Mouse (Mus musculus) MEL (cell line): ENCODE data around the gene Mrvi1. TPM values are rescaled to one million over a fixed set of nuclear protein-coding genes. Genes with fewer than 3 reads are reported as not detected.
A peak's percentile ranks its signal among the peaks of the same experiment; 100 is the strongest.

Experiments used
- DNase-seq: peaks from one replicate; pipeline ENCODE4 v3.0.0; 2011; ENCODE audit warnings: low read depth, low spot score
- H3K27ac ChIP-seq: 2 replicates; pipeline ENCODE4 v1.5.1; 2012; ENCODE audit warnings: low read depth, mild to moderate bottlenecking, control low read depth, low read length, moderate library complexity; ENCODE audit not compliant: control insufficient read depth
- H3K27me3 ChIP-seq, 2 experiments: fragments of 150-350 bp in 1 of 2; sonication (generic) in 1 of 2; 2 replicates each; pipeline ENCODE4 v1.6.1; 2012; ENCODE audit warnings: low read length in 2 of 2, mild to moderate bottlenecking in 2 of 2, improper control_type of control experiment in 1 of 2, moderate library complexity in 1 of 2; ENCODE audit not compliant: insufficient read depth in 2 of 2, control insufficient read depth in 1 of 2
- H3K36me3 ChIP-seq, 2 experiments: 2 replicates each; pipeline ENCODE4 v1.6.1; 2012 to 2014; ENCODE audit warnings: low read length in 2 of 2, improper control_type of control experiment in 1 of 2, inconsistent platforms in 1 of 2, mild to moderate bottlenecking in 1 of 2; ENCODE audit not compliant: insufficient read depth in 2 of 2, control insufficient read depth in 1 of 2
- H3K4me1 ChIP-seq, 2 experiments: fragments of 150-350 bp in 1 of 2; sonication (generic) in 1 of 2; 2 replicates each; pipeline ENCODE4 v1.6.1; 2012; ENCODE audit warnings: low read length in 2 of 2, improper control_type of control experiment in 1 of 2, mild to moderate bottlenecking in 1 of 2; ENCODE audit not compliant: insufficient read depth in 2 of 2, control insufficient read depth in 1 of 2
- H3K4me3 ChIP-seq, 2 experiments: fragments of 150-350 bp in 1 of 2; sonication (generic) in 1 of 2; 2 replicates each; pipeline ENCODE4 v1.5.1; 2012; ENCODE audit warnings: low read depth in 2 of 2, low read length in 2 of 2, mild to moderate bottlenecking in 2 of 2, moderate library complexity in 2 of 2, control low read depth in 1 of 2, improper control_type of control experiment in 1 of 2; ENCODE audit not compliant: control insufficient read depth in 1 of 2, insufficient read depth in 1 of 2
- H3K79me2 ChIP-seq: 2 replicates; pipeline ENCODE4 v1.6.1; 2012; ENCODE audit warnings: mild to moderate bottlenecking, low read length, moderate library complexity; ENCODE audit not compliant: control insufficient read depth, poor library complexity, insufficient read depth
- H3K9ac ChIP-seq: 2 replicates; pipeline ENCODE4 v1.6.1; 2012; ENCODE audit warnings: low read depth, mild to moderate bottlenecking, control low read depth, low read length, moderate library complexity; ENCODE audit not compliant: control insufficient read depth, poor library complexity, severe bottlenecking
- H3K9me3 ChIP-seq: fragments of 150-350 bp; sonication (generic); replicated peaks from 2 replicates; pipeline ENCODE4 v1.6.1; 2012; ENCODE audit warnings: mild to moderate bottlenecking, low read length, improper control_type of control experiment, moderate library complexity; ENCODE audit not compliant: insufficient read depth
- BHLHE40 ChIP-seq: IDR thresholded peaks from 2 replicates; pipeline ENCODE4 v1.6.1; 2012; ENCODE audit warnings: low read depth, mild to moderate bottlenecking, inconsistent platforms, low read length, improper control_type of control experiment, borderline replicate concordance
- CHD2 ChIP-seq: IDR thresholded peaks from 2 replicates; pipeline ENCODE4 v1.6.1; 2011; ENCODE audit warnings: low read length, improper control_type of control experiment
- CTCF ChIP-seq, 3 experiments: IDR thresholded peaks in 2 of 3; conservative IDR thresholded peaks in 1 of 3; 2 replicates each; pipeline ENCODE4 v1.5.1; 2011 to 2012; ENCODE audit warnings: low read length in 3 of 3, low read depth in 2 of 3, mild to moderate bottlenecking in 2 of 3, improper control_type of control experiment in 1 of 3, inconsistent platforms in 1 of 3, mixed read lengths in 1 of 3, moderate library complexity in 1 of 3; ENCODE audit not compliant: control insufficient read depth in 1 of 3, insufficient read depth in 1 of 3, poor library complexity in 1 of 3, severe bottlenecking in 1 of 3
- ELF1 ChIP-seq: IDR thresholded peaks from 2 replicates; pipeline ENCODE4 v1.6.1; 2014; ENCODE audit warnings: low read depth, mild to moderate bottlenecking, inconsistent platforms, low read length, improper control_type of control experiment, moderate library complexity
- EP300 ChIP-seq, 2 experiments: IDR thresholded peaks; 2 replicates each; pipeline ENCODE4 v1.6.1; 2011; ENCODE audit warnings: improper control_type of control experiment in 2 of 2, low read length in 2 of 2, low read depth in 1 of 2, mild to moderate bottlenecking in 1 of 2
- GABPA ChIP-seq: IDR thresholded peaks from 2 replicates; pipeline ENCODE4 v1.6.1; 2012; ENCODE audit warnings: low read depth, mild to moderate bottlenecking, inconsistent platforms, low read length, improper control_type of control experiment, moderate library complexity
- HCFC1 ChIP-seq: IDR thresholded peaks from 2 replicates; pipeline ENCODE4 v1.6.1; 2012; ENCODE audit warnings: low read depth, mild to moderate bottlenecking, inconsistent platforms, low read length, improper control_type of control experiment, moderate library complexity
- KAT2A ChIP-seq: conservative IDR thresholded peaks from 2 replicates; pipeline ENCODE4 v1.6.1; 2012; ENCODE audit warnings: low read depth, low read length, improper control_type of control experiment, inconsistent platforms
- MAX ChIP-seq: IDR thresholded peaks from 2 replicates; pipeline ENCODE4 v1.6.1; 2011; ENCODE audit warnings: low read length, improper control_type of control experiment
- MAZ ChIP-seq: IDR thresholded peaks from 2 replicates; pipeline ENCODE4 v1.6.1; 2012; ENCODE audit warnings: low read depth, mild to moderate bottlenecking, inconsistent platforms, low read length, improper control_type of control experiment
- MXI1 ChIP-seq: IDR thresholded peaks from 2 replicates; pipeline ENCODE4 v1.6.1; 2011; ENCODE audit warnings: mild to moderate bottlenecking, low read depth, low read length, improper control_type of control experiment
- MYC ChIP-seq: IDR thresholded peaks from 2 replicates; pipeline ENCODE4 v1.6.1; 2011; ENCODE audit warnings: low read depth, mild to moderate bottlenecking, low read length, improper control_type of control experiment, moderate library complexity
- NELFE ChIP-seq: IDR thresholded peaks from 2 replicates; pipeline ENCODE4 v1.6.1; 2011; ENCODE audit warnings: low read depth, low read length, improper control_type of control experiment
- POLR2AphosphoS5 ChIP-seq: IDR thresholded peaks from 2 replicates; pipeline ENCODE4 v1.6.1; 2012; ENCODE audit warnings: low read depth, borderline replicate concordance, mild to moderate bottlenecking, inconsistent platforms, low read length, moderate library complexity, mixed read lengths
- RCOR1 ChIP-seq: IDR thresholded peaks from 2 replicates; pipeline ENCODE4 v1.6.1; 2012; ENCODE audit warnings: low read depth, mild to moderate bottlenecking, inconsistent platforms, low read length, improper control_type of control experiment
- SIN3A ChIP-seq: IDR thresholded peaks from 2 replicates; pipeline ENCODE4 v1.6.1; 2012; ENCODE audit warnings: low read length, improper control_type of control experiment, inconsistent platforms
- TBP ChIP-seq: IDR thresholded peaks from 2 replicates; pipeline ENCODE4 v1.8.0; 2011; ENCODE audit warnings: low read depth, low read length, improper control_type of control experiment
- UBTF ChIP-seq: IDR thresholded peaks from 2 replicates; pipeline ENCODE4 v1.6.1; 2012; ENCODE audit warnings: low read depth, mild to moderate bottlenecking, inconsistent platforms, low read length, improper control_type of control experiment, moderate library complexity, borderline replicate concordance; ENCODE audit not compliant: insufficient read depth
- USF2 ChIP-seq, 2 experiments: IDR thresholded peaks; 2 replicates each; pipeline ENCODE4 v1.6.1; 2011 to 2012; ENCODE audit warnings: improper control_type of control experiment in 2 of 2, low read length in 2 of 2, borderline replicate concordance in 1 of 2, inconsistent platforms in 1 of 2, low read depth in 1 of 2, mild to moderate bottlenecking in 1 of 2; ENCODE audit not compliant: insufficient read depth in 1 of 2
- polyA plus RNA-seq, 2 experiments: library from polyadenylated mRNA; stranded (reverse) in 1 of 2; unstranded in 1 of 2; fragments of >175 nt in 1 of 2; fragments of >200 nt in 1 of 2; gene quantifications; 2 replicates each; pipeline versions ENCODE4 v1.2.1 to v1.2.4; 2012; ENCODE audit warnings: low replicate concordance in 2 of 2, low read depth in 1 of 2; ENCODE audit not compliant: insufficient read length in 2 of 2, insufficient read depth in 1 of 2, missing spikeins in 1 of 2
- total RNA-seq: library from RNA; depleted of rRNA; stranded (reverse); fragments of 300-350 nt; gene quantifications from 2 replicates; pipeline ENCODE4 v1.2.3, GENCODE M21; 2012

Mrvi1 gene
- total and polyA plus RNA-seq, 3 experiments, result 0.19 to 0.92 TPM; not detected in 1

GRCm38 (mm10) chr7:110935815-110936762 is 46.2 kb downstream of the Mrvi1 start:
- Histone ChIP-seq H3K27me3 (no peaks in the 10 kb centered on the region), H3K9ac (no peak overlapping the region), H3K27ac (peak overlapping the region; percentile 34; the same call in 1 of the 2 replicates), H3K36me3 (peaks cover 0 to 7% of the 10 kb centered on the region in 2 experiments; a peak in 2 of 4 replicates), H3K79me2 (no peaks in the 10 kb centered on the region), H3K9me3 (no peaks in the 10 kb centered on the region), H3K4me3 (no peak overlapping the region), H3K4me1 (peaks cover 3 to 13% of the 10 kb centered on the region in 2 experiments; a peak in 3 of 4 replicates)
- peak; percentile 42 for DNase-seq
- TF ChIP-seq HCFC1 (no peak), RCOR1 (no peak), SIN3A (no peak), ELF1 (no peak), MAX (no peak), NELFE (no peak), UBTF (no peak), KAT2A (no peak), CTCF (IDR thresholded peaks at IDR 0.05 in 2 of 3, conservative IDR thresholded peaks at IDR 0.05 in 1 of 3; ENCODE audit: control insufficient read depth in 1 of 3, insufficient read depth in 1 of 3, low read depth in 2 of 3, low read length in 3 of 3, poor library complexity in 1 of 3, severe bottlenecking in 1 of 3) (no peak), EP300 (IDR thresholded peaks at IDR 0.05; ENCODE audit: low read depth in 1 of 2, low read length in 2 of 2) (no peak), MYC (no peak), POLR2AphosphoS5 (no peak), TBP (no peak)

DNA sequence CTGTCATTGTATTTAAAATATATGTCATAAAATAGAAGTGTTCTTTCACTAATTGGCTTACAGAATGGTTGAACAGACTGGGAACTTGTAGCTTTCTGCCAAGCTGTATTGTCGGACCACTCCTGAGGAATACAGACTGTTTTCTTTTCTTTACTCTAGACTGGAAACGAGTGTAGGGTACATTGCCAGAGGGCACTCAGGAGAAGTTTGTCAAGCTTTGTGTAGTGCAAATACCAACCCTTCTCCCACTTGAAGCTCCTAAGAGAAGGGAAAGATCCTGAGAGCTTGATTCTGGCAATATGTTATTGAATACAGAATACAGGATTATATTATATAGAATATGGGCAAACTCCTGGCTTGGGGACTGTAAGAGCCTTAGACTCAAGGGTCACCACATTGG is 48.3 kb downstream of the Mrvi1 start:
- no peaks in the 10 kb centered on the region for H3K27me3 ChIP-seq
- no peaks in the 10 kb centered on the region for H3K79me2 ChIP-seq
- H3K36me3 ChIP-seq, result peaks cover 0 to 6% of the 10 kb centered on the region in 2 experiments; a peak in 1 of 4 replicates
- no peak overlapping the region for H3K9ac ChIP-seq
- H3K9me3 ChIP-seq, result no peaks in the 10 kb centered on the region
- H3K27ac ChIP-seq, result no peak overlapping the region
- DNase-seq, result no peak
- H3K4me3 ChIP-seq, result no peak overlapping the region
- TF ChIP-seq CHD2 (no peak), USF2 (IDR thresholded peaks at IDR 0.05; ENCODE audit: borderline replicate concordance in 1 of 2, insufficient read depth in 1 of 2, low read depth in 1 of 2, low read length in 2 of 2) (no peak), KAT2A (no peak), MAZ (no peak), MYC (no peak), BHLHE40 (no peak), RCOR1 (no peak), MXI1 (no peak), GABPA (no peak), ELF1 (no peak), NELFE (no peak)
- H3K4me1 ChIP-seq, result peaks cover 0 to 8% of the 10 kb centered on the region in 2 experiments; a peak in 2 of 4 replicates
